Mouse (Mus musculus): ENCODE data around the gene Cdk16. TPM values are rescaled to one million over a fixed set of nuclear protein-coding genes. Genes with fewer than 3 reads are reported as not detected.

Cdk16 gene
- 121 and 130 TPM in 2 replicates for polyA plus RNA-seq (2016; fragmentation: Nextera tagmentation; extraction: Ambion mirVana)

GRCm38 (mm10) chrX:20687519-20688067 is at the start of gene Cdk16:
Cdk16 (plus strand) TSS chrX:20687954.
- no peaks in the 10 kb centered on the region for H3K9me3 ChIP-seq
- peak; percentile 93 for DNase-seq (ENCODE audit: low spot score)
- peak within 1 kb of the TSS; percentile 70 for H3K4me3 ChIP-seq
- H3K36me3 ChIP-seq: peaks cover 10% of the 10 kb centered on the region
- no peaks in the 10 kb centered on the region for H3K27me3 ChIP-seq (ENCODE audit: insufficient read depth, poor library complexity, severe bottlenecking)
- peak within 1 kb of the TSS; percentile 93 for H3K27ac ChIP-seq
- no peaks in the 10 kb centered on the region for H3K4me1 ChIP-seq
- WGBS: 10% methylated on average over 16 of the region's 16 CpGs

- no peaks in the 10 kb centered on the region for H3K4me1 ChIP-seq
- no peak for DNase-seq (ENCODE audit: low spot score)
- H3K27ac ChIP-seq: no peak overlapping the region
- H3K27me3 ChIP-seq (ENCODE audit: insufficient read depth, poor library complexity, severe bottlenecking): no peaks in the 10 kb centered on the region
- WGBS: 96% methylated on average over 2 of the region's 2 CpGs
- H3K9me3 ChIP-seq: no peaks in the 10 kb centered on the region
- H3K4me3 ChIP-seq: no peak overlapping the region
- peaks cover 75% of the 10 kb centered on the region for H3K36me3 ChIP-seq
Measured at GRCm38 (mm10) chrX:20638141-20638540, 49.6 kb upstream of the Cdk16 start.

GRCm38 (mm10) chrX:20644780-20645179 is 43.0 kb upstream of the Cdk16 start:
- Histone ChIP-seq H3K9me3 (no peaks in the 10 kb centered on the region), H3K27ac (no peak overlapping the region), H3K4me1 (no peaks in the 10 kb centered on the region), H3K27me3 (ENCODE audit: insufficient read depth, poor library complexity, severe bottlenecking) (no peaks in the 10 kb centered on the region), H3K36me3 (peaks cover 89% of the 10 kb centered on the region), H3K4me3 (no peak overlapping the region)
- WGBS: 85% methylated on average over 5 of the region's 5 CpGs
- no peak for DNase-seq (ENCODE audit: low spot score)

GRCm38 (mm10) chrX:20657593-20657992 is 30.2 kb upstream of the Cdk16 start:
- WGBS: 31% methylated on average over 5 of the region's 5 CpGs
- Histone ChIP-seq H3K4me3 (peak overlapping the region; percentile 62), H3K4me1 (no peaks in the 10 kb centered on the region), H3K27me3 (ENCODE audit: insufficient read depth, poor library complexity, severe bottlenecking) (no peaks in the 10 kb centered on the region), H3K9me3 (no peaks in the 10 kb centered on the region), H3K27ac (no peak overlapping the region), H3K36me3 (no peaks in the 10 kb centered on the region)
- no peak for DNase-seq (ENCODE audit: low spot score)

DNA sequence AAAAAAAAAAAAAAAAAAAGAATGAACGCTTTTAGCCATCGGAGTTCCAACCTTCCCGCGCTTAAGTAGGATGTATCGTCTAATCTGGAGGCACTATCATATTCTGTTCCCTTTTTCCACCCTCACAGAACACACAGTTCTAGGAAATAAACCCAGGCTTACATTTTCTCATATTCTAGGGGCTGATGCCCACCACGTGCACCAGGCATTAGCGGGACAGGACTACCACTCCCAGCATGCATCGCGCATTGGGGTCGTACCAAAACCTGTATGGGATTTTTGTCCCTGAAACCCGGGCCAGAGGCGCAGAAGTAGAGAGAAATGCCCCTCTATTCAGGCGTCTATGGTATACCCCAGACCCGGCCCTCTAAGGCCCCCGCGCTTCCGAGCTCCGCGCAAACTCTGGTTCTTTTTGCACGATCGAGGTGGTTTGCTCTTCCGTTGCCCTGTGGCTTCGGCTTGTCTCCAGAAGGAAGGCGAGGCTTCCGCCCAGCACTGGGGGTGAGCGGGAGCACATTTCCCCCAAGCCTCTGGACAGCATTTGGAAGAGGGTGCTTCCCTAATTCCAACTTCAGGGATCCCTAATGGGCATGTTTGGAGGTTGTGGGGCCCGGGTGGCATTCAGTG is 29.6 kb upstream of the Cdk16 start, which contains the start of gene Uba1:
Uba1 (plus strand) TSS at position 301 of the 627 bp plus-strand sequence.
- Histone ChIP-seq H3K36me3 (no peaks in the 10 kb centered on the region), H3K9me3 (no peaks in the 10 kb centered on the region), H3K27me3 (ENCODE audit: insufficient read depth, poor library complexity, severe bottlenecking) (no peaks in the 10 kb centered on the region), H3K4me3 (peak within 1 kb of the TSS; percentile 62), H3K4me1 (no peaks in the 10 kb centered on the region), H3K27ac (peak within 1 kb of the TSS; percentile 78)
- 10% methylated on average over 27 of the region's 27 CpGs for WGBS
- DNase-seq (ENCODE audit: low spot score): peak; percentile 91

DNA sequence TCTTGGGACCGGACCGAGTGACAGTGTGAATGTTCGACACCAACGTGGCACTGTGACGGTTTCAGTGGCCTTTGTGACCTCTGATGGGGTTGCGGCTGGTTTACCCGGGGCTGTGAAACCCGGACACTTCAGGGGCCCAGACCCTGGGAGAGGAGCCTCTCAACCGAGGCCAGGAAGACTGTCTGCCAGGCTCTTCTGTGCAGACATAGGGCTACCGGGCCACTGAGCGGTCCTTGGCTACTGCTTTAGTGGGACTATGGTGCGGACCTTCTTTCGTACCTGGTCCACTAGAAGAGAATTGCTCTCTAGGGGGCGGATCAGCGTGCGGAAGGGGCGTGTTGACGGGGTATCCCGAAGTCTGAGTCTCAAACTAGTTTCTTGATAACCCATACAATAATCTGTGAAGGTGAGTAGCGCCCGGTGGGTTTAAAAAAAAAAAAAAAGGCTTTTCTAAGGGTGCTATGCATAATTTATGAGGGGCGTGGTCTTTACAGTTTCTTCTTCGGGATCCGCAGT is 28.8 kb upstream of the Cdk16 start:
- H3K9me3 ChIP-seq: no peaks in the 10 kb centered on the region
- DNase-seq (ENCODE audit: low spot score): no peak
- 18% methylated on average over 24 of the region's 24 CpGs for WGBS
- H3K36me3 ChIP-seq: no peaks in the 10 kb centered on the region
- H3K4me1 ChIP-seq: no peaks in the 10 kb centered on the region
- H3K27me3 ChIP-seq (ENCODE audit: insufficient read depth, poor library complexity, severe bottlenecking): no peaks in the 10 kb centered on the region
- peak overlapping the region; percentile 78 for H3K27ac ChIP-seq
- peak overlapping the region; percentile 62 for H3K4me3 ChIP-seq

- WGBS: 23% methylated on average over 5 of the region's 5 CpGs
- no peak for DNase-seq (ENCODE audit: low spot score)
- Histone ChIP-seq H3K27ac (no peak overlapping the region), H3K4me3 (no peak overlapping the region), H3K27me3 (ENCODE audit: insufficient read depth, poor library complexity, severe bottlenecking) (no peaks in the 10 kb centered on the region), H3K9me3 (no peaks in the 10 kb centered on the region), H3K4me1 (peaks cover 9% of the 10 kb centered on the region), H3K36me3 (peaks cover 9% of the 10 kb centered on the region; the same call in 1 of the 2 replicates)
Measured at GRCm38 (mm10) chrX:20662317-20662715, 25.4 kb upstream of the Cdk16 start.

DNA sequence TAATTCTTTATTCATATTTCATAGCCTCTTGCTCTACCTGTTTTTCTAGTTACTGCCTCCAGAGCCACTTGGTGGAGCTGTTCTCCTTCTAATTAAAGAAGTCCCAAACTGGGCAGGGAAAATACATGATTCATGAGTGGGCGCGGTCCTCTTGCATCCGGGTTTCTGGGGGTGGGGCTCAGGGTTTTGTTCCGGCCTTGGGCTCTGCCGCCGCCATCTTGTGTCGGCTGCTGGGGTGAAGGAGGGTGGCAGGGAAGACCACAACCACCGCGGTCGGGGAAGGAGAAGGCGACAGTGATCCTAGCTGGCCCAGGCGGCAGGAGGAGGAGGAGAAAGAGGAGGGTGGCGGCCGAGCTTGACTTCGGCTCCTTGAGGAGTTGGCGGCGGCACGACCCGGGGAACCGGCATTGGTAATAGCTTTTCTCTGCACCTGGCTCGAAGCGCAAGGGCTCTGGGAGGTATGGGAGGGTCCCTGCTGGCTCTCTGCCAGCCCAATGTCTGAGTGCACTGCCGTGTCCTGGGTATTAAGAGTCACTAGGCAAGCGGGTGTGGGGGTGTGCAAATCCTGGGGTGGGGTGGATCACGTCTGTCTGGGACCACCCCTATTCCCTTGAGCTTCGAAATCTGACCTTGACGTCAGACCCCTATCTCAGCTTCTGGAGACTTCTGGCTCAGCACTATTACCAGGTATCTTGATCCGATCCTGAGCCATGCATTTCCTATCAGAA is 24.9 kb upstream of the Cdk16 start:
- Histone ChIP-seq H3K27ac (peak overlapping the region; percentile 93), H3K9me3 (no peaks in the 10 kb centered on the region), H3K4me3 (peak overlapping the region; percentile 71), H3K27me3 (ENCODE audit: insufficient read depth, poor library complexity, severe bottlenecking) (no peaks in the 10 kb centered on the region), H3K4me1 (peaks cover 9% of the 10 kb centered on the region), H3K36me3 (peaks cover 14% of the 10 kb centered on the region; the same call in 1 of the 2 replicates)
- peak; percentile 90 for DNase-seq (ENCODE audit: low spot score)
- WGBS: 9% methylated on average over 25 of the region's 28 CpGs

GRCm38 (mm10) chrX:20663444-20663790 is 24.3 kb upstream of the Cdk16 start:
- Histone ChIP-seq H3K27me3 (ENCODE audit: insufficient read depth, poor library complexity, severe bottlenecking) (no peaks in the 10 kb centered on the region), H3K4me3 (peak overlapping the region; percentile 71), H3K4me1 (peaks cover 9% of the 10 kb centered on the region), H3K9me3 (no peaks in the 10 kb centered on the region), H3K27ac (peak overlapping the region; percentile 93), H3K36me3 (peaks cover 20% of the 10 kb centered on the region)
- no peak for DNase-seq (ENCODE audit: low spot score)
- WGBS: 14% methylated on average over 9 of the region's 9 CpGs

DNA sequence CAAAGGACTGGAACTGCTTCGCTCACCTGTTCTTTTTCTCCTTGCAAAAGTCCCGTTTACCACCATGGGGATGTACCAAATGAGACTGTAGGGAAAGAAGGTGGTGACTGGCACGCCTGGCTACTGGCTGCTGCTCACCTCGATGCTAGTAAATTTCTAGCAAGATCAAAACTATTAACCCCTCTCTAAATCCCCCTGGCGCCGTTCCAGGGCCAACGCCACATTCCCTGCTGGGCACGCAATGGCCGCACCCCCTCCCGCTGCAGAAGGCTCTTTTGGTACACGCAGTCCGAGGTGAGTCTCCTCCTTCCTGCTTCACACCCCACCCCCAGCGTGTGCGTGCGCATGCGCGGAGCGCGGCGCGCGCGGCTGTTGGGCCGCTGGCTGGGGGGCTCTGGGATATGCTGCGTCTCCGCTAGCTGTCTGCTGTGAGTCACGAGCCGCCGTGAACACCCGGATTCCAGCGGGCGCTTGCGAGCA is 354 bp downstream of the Cdk16 start:
- Histone ChIP-seq H3K9me3 (no peaks in the 10 kb centered on the region), H3K27ac (peak overlapping the region; percentile 93), H3K4me3 (peak overlapping the region; percentile 70), H3K36me3 (peaks cover 10% of the 10 kb centered on the region), H3K4me1 (no peaks in the 10 kb centered on the region), H3K27me3 (ENCODE audit: insufficient read depth, poor library complexity, severe bottlenecking) (no peaks in the 10 kb centered on the region)
- DNase-seq (ENCODE audit: low spot score): peak; percentile 91
- 15% methylated on average over 23 of the region's 33 CpGs for WGBS

DNA sequence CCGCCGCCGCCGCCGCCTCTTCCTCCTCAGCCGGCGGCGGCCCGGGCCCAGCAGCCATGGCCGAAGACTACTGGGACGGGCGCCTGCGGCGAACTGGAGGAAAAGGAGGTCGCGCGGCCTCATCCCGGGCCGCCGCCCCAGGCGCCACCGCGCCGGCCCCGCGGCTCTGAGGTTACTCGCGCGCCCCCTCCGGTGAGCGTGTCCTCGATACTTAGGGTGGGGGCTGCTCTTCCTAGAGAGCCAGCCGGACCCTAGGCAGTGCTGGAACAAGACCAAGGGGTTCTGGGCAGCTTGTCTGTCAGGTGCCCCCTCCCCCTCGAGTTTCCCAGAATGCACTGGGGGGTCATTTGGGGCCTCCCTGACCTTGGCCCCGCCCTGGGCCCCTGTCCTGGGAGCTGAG is 861 bp downstream of the Cdk16 start:
- DNase-seq (ENCODE audit: low spot score): peak; percentile 82
- peaks cover 13% of the 10 kb centered on the region for H3K36me3 ChIP-seq
- no peaks in the 10 kb centered on the region for H3K4me1 ChIP-seq
- WGBS: 21% methylated on average over 34 of the region's 35 CpGs
- peak overlapping the region; percentile 93 for H3K27ac ChIP-seq
- peak overlapping the region; percentile 70 for H3K4me3 ChIP-seq
- no peaks in the 10 kb centered on the region for H3K9me3 ChIP-seq
- H3K27me3 ChIP-seq (ENCODE audit: insufficient read depth, poor library complexity, severe bottlenecking): no peaks in the 10 kb centered on the region

GRCm38 (mm10) chrX:20691566-20691965 is 3.8 kb downstream of the Cdk16 start:
- Histone ChIP-seq H3K36me3 (peaks cover 39% of the 10 kb centered on the region), H3K4me1 (no peaks in the 10 kb centered on the region), H3K27ac (no peak overlapping the region), H3K4me3 (no peak overlapping the region), H3K27me3 (ENCODE audit: insufficient read depth, poor library complexity, severe bottlenecking) (no peaks in the 10 kb centered on the region), H3K9me3 (no peaks in the 10 kb centered on the region)
- DNase-seq (ENCODE audit: low spot score): no peak
- WGBS: 74% methylated on average over 3 of the region's 3 CpGs

- 87% methylated on average over 1 of the region's 1 CpGs for WGBS
- Histone ChIP-seq H3K36me3 (peaks cover 49% of the 10 kb centered on the region), H3K27ac (no peak overlapping the region), H3K9me3 (no peaks in the 10 kb centered on the region), H3K4me3 (no peak overlapping the region), H3K27me3 (ENCODE audit: insufficient read depth, poor library complexity, severe bottlenecking) (no peaks in the 10 kb centered on the region), H3K4me1 (no peaks in the 10 kb centered on the region)
- no peak for DNase-seq (ENCODE audit: low spot score)
Measured at GRCm38 (mm10) chrX:20692616-20693015, 4.9 kb downstream of the Cdk16 start.

Measured in heart, embryonic 10.5 days (tissue).